Mouse (Mus musculus) urinary bladder, adult 18-20 months (tissue): Measurements from ENCODE around the gene Lrrc58.

Experiments
- DNase-seq, 2 experiments: peaks; one replicate each; pipeline ENCODE4 v3.0.0; 2022; ENCODE audit warnings: low spot score in 2 of 2, mixed read lengths in 2 of 2

Gene Lrrc58

DNA sequence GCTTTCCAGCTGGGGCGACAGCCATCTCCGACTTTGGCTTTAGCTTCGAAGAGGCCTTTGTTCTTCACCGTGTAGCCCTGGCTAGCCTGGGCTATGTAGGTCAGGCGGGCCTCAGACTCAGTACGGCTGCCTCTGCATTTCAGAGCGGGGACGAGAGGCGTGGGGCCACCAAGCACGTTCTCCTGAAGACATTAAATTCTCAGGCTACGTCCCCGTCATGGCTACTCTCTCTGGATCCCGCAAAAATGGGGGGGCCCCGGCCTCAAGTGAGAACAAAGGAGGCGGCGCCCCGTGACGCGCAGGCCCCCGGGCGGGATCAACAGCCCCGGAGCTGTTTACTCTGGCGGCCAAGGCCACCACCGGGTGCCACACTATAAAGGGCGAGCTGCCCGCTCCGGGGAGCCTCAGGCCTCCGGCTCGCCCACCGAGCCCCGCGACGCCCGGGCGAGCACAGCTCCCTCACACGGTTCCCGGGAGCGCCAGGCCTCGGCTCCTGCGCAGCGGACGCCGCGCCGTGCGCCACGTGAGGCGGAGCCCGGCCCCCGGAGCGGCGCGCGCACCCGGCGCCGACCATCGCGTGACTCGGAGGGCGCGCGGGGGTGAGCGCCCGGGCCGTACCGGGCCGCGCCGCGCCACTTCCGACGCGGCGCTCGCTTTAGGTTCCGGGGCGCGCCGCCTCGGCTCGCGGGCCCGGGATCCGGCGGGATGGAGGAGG lies at the start of gene Lrrc58:
Gene Lrrc58, plus strand, starts transcription at position 599 of the 715 bp plus-strand sequence.
- peak; percentile 71 to 84 for DNase-seq

DNA sequence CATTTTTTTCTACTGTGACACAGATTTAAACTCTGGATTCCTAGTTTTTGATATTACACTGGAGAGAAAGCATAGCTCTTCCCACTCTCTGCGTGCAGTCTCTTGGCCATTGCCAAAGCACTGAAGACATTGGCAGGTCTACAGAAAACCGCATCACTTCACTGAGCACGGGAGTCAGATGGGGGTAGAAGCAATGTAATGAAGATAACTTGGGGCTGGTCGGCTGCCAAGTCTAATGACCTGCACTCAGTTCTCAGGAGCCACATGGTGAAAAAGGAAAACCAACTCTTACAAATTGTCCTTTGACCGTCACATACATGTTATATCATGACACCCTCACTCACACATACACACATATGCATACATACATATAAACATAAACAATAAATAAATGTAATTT lies 44.2 kb upstream of the Lrrc58 start:
- no peak for DNase-seq

DNA sequence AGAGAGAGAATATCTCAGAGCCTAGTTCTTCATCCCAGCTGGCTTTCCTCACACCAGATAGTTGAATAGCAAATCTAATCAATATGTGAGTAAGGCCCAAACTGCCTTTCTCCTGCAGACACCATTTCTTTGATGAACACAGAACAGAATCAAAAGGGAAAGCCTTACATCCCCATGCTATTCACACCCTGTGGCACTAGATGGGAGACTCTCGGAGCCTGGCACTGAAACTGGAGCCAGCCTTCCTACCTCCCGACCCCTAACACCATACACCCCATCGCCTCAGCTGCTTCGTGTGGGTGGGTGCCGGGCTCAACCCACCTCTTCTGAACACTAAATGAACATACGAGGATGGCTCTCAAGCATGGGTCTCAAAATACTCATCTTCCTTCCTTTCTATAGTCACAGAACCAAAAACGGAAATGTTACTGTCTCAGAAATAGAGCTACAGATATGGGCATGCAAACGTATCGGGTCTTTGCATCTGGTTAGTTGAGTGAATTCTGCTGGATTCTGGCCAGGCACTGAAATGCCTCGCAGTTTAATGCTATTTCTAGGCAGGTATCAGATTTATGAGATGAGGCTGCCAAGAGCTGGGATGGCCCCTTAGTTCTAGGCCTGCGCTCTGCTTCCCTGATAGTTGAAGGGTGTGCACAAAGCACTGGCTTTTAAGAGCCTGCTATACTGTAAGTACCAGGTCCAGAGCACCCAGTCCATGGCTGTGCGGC lies 43.2 kb upstream of the Lrrc58 start:
- no peak for DNase-seq

DNA sequence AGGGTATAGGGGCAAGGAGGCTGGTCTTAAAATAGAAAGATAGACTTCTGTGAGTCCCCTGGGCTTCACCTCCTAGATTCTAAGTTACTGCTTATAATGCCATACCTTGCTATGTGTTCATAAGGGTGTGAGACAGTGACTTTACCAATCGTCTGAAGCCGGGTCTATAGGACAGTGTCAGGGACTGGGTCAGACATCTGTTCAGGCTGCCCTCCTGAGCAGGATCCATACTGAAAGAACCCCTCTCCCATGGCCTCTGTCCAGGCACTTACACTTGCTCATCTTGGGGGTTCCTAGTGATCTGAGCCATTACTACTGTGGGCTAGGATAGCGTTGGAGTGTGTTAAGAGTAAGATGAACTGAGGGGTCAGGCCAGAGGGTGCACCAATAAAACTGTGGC lies 41.9 kb upstream of the Lrrc58 start:
- no peak for DNase-seq

DNA sequence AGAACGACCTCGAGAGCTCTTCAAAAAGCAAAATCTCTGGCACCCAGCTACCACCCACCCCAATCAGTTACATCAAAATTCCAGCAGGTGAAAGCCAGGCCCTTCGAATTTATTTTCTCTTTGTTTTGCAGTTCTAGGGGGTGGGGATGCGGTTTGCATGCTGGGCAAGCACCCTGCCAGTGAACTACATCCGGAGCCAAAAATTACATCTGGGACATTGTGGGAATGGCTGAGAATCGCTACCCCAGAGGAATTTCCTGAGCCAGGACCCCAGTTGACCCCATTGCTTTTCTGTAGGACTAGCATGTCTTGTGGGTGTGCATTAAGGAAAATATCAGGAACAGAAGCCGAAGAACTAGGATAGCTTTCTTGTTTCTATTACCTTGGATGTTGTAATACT lies 37.1 kb upstream of the Lrrc58 start:
- DNase-seq = no peak

DNA sequence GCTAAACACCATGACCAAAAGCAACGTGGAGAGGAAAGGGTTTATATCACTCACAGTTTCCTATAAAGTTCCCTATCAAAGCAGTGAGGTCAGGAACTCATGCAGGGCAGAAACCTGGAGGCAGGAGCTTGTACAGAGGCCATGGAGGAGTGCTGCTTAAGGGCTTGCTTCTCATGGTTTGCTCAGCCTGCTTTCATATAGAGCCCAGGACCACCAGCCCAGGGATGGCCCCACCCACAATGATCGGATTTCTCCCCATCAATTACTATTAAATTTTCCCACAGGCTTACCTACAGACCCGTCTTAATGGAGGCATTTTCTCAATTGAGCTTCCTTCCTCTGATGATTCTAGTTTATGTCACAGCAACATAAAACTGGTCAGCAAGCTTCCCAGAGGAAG lies 30.6 kb upstream of the Lrrc58 start:
- no peak for DNase-seq

DNA sequence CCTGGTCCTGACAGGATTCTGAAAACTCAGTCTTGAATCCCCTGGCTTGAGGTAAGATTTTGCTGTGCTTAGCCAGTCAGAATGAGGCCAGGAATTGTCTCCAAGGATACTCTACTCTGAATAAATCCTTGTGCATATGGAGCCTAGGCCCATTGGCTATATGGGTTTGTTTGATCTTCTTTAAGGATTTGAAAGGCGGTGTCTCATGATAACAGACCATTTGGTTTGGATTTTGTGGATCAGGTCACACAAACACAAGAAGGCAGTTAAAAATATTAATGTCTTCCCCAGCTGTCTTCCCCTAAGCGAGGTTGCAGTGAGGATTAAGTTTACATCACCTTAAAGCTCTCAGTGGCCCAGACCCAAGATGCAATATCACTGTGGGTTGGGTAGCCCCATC lies 25.8 kb upstream of the Lrrc58 start:
- DNase-seq = no peak

DNA sequence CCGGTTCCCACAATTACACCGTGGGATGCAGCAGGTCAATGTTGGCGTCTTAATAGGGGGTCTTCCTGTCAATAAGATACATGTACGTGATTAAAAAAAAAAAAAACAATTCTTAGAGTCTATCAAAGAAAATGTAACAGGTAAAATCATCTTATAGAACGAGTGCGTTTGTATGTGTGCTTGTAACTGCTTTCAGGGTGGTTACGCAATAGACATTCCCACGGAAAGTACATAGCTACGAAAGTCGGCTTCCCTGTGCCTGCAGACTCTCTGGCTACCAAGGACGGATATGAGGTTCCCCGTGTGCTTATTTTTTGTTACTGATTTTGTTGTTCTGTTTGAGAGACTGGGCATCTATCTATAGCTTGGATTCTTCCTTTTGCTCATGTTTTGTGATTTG lies 24.4 kb upstream of the Lrrc58 start:
- no peak for DNase-seq

DNA sequence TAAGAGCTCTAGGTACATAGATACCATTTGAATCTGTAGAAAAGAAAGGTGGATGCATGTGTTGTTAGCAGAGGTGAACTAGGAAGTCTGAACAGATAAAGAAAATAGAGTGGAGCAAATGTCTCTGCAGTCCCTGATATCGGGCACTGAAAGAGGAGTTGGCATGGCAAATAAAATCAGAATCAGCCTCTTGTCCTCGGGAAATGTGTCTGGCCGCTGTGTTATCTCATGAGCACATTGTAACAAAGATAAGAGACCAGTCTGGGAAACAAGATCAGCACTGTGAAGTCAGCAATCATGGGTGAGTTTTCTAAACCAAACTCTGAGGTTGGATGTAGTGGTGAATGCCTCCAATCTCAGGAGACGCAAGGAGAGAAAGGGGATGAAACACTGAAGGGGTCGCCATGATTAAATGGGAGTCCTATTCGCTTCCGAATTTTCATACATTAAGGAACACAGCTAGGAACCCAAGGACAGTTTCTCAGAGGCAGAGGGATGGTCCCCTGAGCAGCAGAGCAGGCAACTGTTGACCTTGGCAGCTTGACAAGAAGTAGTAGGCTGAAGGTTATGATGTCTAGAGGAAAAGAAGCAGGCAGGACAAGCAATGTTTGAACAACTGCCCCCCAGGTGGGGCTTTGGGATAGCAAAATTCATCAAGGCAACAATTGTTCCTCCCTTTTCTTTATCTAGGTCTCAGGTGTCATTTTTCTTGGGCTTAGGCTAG lies 22.8 kb upstream of the Lrrc58 start:
- no peak for DNase-seq

DNA sequence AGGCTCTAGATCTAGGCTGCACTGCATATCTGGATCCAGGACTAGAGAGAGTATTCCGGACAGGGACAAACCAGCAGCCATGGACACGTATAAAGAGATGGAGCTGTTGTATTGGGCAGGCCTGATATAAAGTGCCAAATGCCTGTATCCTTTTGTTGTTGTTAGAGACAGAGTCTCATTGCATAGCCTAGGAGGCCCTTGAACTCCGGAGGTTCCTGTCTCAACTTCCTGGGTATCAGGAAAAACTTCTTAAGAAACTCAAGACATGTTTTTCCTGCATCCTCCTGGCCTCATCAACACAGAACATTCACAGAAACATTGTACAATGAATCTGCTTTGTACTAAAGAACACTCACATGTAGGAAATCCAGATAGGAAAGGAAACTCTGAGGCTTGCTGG lies 21.1 kb upstream of the Lrrc58 start:
- no peak for DNase-seq

DNA sequence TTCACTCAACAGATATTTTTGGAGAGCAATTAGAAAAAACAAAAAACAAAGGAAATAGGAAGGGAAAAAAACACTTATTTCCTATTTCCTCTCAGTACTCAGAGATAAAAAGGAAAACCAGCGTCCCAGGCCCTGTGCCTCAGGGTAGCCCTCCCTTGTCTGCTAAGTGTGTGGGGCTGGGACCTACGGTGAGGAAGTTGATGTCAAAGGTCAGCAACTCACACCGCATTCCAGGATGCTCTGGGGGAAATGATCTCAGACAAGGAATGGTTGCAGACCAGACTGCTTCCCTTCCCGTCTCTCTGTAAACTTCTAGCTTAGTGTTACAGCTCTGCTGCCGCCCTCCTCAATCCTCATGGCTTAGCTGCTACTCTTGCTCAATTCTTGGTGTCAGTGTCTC lies 16.8 kb upstream of the Lrrc58 start:
- DNase-seq = no peak

DNA sequence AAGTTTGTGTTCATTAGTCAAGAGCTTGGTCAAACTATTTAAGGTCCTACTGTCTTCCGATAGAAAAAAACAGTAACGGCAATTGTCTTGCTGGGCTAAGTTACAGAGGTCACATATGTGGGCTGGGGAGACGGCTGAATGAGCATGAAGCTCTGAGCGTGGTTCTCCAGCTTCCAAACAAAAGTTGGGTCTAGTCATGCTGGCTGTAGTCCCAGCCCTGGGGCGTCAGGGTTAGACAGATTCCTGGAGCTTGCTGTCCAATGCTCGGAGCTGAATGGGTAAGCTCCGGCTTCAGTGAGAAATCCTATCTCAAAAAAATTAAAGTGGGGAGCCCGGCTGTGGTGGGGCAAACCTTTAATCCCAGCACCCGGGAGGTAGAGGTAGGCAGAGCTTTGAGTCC lies 14.9 kb upstream of the Lrrc58 start:
- no peak for DNase-seq

DNA sequence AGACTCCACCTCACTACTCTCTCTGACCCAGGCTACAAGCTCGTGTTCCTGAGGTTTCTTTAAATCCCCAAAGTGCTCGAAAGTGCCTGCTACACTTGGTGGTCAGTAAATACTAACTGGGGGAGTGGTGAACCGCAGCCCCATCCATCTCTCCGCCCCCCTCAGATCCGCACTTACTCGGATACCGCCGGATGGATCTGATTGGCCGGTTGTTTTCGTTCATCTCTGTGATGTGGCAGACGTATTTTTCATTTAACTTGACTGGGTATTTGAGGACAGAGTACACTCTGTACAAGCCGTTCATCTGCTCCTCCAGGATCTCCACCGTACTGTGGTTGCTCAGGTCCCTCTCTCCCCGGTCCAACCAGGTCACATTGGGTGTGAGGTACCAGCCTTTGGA lies 14.1 kb upstream of the Lrrc58 start:
- no peak for DNase-seq

DNA sequence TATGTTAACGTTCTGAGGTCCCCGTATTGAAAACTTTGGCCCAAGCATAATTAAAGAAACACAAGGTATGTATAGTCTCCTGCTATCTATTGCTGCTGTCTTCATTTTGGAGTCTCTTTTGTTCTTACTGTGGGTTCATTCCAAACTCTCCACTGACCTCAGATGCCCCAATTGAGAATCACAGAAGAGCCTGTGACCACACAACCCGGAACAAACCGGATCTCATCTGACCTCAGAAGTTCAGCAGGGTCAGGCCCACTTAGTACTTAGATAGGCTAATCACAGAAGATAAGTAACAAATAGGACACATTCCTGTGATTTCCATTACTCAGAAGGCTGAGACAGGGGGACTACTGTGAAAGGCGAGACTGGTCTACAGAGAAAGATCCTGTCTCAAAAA lies 13.6 kb upstream of the Lrrc58 start:
- DNase-seq = no peak

DNA sequence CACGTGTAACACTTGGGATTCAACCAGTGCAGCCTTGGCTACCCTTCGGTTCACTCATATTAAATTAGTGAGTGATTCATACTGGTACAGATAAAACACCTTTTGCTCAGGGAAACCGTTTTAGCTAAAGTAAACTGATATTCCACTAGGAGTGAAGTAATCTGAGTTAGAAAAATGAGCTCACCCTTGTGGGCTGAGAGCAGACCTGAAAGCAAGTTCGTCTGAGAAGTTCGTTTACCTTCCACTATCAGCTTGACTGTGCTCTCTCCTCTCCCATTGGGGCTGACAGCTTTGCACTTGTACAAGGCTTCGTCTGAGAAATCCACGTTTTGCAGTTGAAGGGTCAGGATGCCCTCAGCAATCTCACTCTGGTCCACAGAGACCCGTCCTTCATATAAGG lies 12.6 kb upstream of the Lrrc58 start:
- no peak for DNase-seq

DNA sequence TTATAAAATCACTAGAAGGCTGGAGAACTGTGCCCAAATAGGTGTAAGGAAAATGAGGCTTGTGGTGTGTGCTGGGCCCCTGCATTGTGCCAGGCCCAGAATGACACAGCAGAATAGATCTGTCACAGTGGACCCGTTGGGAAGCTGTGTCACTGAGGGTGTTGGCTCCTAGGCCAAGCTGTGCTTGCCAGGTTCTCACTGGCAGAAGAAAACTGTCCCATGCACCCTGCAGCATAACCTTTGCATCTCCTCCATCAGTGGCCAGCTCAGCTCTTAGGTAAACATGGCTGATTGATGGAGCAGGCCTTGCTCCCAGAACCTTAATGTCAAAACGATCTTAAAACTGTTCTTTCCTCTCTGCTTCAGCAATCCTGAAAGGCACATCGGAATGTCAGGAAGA lies 11.9 kb upstream of the Lrrc58 start:
- DNase-seq = no peak

DNA sequence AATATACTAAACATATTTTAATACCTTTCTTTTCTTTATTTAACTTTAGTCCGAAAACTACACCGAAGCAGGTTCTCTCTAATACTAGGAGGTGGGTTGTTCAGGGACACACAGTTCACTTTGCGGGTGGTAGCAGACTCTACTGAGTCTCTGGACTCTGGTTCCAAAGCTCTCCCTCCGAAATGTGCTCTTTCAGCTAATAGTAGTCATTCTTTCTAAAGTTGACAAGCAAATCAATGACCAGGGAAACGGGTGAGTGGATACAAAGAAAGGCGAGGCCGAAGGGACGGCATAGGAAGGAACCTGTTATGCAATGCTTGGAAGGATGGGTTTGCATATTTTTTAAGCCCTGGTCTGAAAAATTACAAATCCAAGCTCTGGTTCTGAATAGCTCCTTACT lies 10.7 kb upstream of the Lrrc58 start:
- DNase-seq = no peak

DNA sequence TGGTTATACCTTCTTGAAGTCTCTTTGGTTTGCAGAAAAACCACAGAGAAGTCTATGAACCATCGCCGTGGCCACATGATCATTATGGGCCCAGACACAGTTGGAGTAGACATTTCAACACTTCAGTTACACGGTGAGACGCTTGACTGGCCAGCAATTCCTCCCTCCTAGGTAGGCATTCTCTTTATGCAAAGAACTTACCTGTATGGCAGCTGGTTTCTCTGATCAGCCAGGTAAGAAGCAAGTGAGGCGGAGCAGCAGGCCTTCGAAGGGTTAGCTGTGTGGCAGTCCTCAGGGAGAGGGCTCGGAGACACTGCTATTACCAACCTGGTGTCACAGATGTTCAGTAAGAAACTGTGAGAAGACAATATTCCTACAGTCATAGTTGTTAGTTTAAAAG lies 8.0 kb upstream of the Lrrc58 start:
- DNase-seq = no peak

DNA sequence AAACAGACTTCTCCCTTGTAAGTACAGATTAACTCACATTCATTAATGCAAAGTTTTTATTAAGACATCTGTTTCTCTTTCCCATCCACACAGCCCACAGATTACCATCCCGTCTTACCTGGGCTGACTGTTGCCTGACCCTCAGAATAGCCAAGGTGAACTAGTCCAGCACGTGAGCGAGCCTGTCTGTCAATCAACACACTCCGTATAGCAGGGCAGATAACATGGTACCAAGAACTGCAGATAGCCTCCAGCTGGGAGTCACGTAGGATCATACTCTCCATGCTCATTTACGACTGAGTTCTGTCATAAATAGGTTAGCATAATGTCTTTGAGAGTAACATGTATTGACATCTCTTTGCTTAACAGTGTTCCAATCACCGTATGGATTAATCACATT lies 7.2 kb upstream of the Lrrc58 start, which contains the start of gene Gm36028:
Gene Gm36028, minus strand, starts transcription at position 118 of the 400 bp plus-strand sequence.
- no peak for DNase-seq

DNA sequence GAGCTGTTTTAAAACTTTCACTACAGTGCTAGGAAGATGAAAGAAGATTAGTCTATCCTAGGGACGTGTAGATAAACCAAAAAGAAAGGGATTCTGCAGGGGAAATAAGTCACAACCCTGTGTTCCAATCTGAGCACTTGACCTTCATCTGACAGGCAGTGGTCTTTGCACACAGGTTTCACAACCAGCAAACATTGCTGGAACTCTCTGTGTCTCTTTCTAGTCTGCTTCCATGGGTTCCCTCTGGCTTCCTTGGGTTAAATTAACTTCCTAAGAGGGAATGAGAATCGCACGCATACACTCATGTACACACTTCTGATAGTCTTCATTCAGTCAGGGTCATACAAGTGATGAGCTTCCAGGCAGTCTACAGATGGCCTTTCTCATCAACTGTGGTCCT lies 4.3 kb upstream of the Lrrc58 start:
- DNase-seq = no peak

DNA sequence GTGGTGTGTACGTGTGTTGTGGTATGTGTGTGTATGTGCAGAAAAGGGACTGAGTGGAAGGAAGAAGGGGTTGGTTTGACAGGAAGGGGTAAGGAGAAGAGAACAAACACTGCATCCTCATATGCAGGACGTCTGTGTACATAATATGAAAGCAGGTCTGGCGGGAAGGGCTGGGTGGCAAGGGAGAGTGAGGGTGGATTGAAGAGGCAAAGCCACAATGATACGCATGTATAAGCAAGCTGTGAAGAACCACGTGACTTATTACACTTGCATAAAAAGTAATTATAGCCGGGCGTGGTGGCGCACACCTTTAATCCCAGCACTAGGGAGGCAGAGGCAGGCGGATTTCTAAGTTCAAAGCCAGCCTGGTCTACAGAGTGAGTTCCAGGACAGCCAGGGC lies 2.3 kb upstream of the Lrrc58 start:
- DNase-seq = no peak

DNA sequence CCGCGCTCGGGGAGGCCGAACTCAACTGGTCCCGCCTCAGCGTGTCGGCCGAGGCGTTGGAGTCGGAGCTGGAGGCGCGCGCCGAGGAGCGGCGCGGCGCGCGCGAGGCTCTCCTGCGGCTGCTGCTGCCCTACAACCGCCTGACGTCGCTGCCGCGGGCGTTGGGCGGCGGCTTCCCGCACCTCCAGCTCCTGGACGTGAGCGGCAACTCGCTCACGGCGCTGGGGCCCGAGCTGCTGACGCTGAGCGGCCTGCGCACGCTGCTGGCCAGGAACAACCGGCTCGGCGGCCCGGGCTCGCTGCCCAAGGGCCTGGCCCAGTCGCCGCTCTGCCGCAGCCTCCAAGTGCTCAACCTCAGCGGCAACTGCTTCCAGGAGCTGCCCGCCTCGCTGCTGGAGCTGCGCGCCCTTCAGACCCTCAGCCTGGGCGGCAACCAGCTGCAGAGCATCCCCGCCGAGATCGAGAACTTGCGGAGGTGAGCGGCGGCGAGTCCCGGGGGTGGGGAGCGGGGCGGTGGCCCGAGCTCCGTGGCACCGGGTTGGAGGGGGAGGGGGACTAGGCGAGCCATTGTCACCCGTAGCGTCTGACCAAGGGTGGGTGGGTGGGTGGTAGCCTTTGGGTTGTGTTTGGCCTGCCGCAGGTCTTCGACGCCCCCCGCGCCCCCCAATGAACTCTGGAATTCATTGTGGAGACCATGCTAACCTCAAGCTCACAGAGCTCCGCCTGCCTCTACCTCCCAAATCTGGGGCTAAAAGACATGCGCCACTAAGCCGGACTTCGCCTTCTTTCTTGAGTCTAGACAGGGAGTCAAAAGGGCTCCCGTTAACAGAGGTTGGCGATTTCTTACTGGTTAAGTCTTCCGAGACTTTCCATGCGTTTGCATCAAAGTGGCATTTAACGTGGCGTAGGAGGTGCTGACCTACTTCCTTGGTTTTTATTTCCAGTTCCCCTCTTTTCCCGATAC lies 599 bp downstream of the Lrrc58 start:
- peak in 1 of 2 experiments; percentile 68 for DNase-seq
